Mouse (Mus musculus) bone marrow, adult 2 months (tissue): ENCODE data around the gene Pafah1b3. TPM values are rescaled to one million over a fixed set of nuclear protein-coding genes. Genes with fewer than 3 reads are reported as not detected.
A peak's percentile ranks its signal among the peaks of the same experiment; 100 is the strongest.

ENCODE experiments used
- H3K27ac ChIP-seq: fragments of 200-500 bp; 2 replicates; pipeline ENCODE4 v1.5.1; 2012; ENCODE audit warnings: low read depth, mild to moderate bottlenecking, control low read depth, inconsistent platforms, low read length; ENCODE audit not compliant: control insufficient read depth, poor library complexity, insufficient read depth
- H3K4me1 ChIP-seq: fragments of 200-500 bp; 2 replicates; pipeline ENCODE4 v1.6.1; 2011; ENCODE audit warnings: low read length; ENCODE audit not compliant: control insufficient read depth, insufficient read depth
- H3K4me3 ChIP-seq: fragments of 200-500 bp; replicated peaks from 2 replicates; pipeline ENCODE3; 2011; ENCODE audit warnings: mild to moderate bottlenecking, low read depth, low read length, control low read depth; ENCODE audit not compliant: control insufficient read depth
- CTCF ChIP-seq: fragments of 200-500 bp; IDR thresholded peaks from 2 replicates; pipeline ENCODE4 v1.5.1; 2011; ENCODE audit warnings: low read length, control low read depth; ENCODE audit not compliant: control insufficient read depth, insufficient read depth
- POLR2A ChIP-seq: fragments of 200-500 bp; IDR thresholded peaks from 2 replicates; pipeline ENCODE4 v1.6.1; 2011; ENCODE audit warnings: low read depth, mild to moderate bottlenecking, control low read depth, low read length, borderline replicate concordance; ENCODE audit not compliant: control insufficient read depth
- WGBS: fragments of 180-500 bp; shearing (Covaris S2); methylation state at CpG from one replicate; pipeline ENCODE4 v1.1.7; 2018; 5-methylcytosine and 5-hydroxymethylcytosine counted together
- polyA plus RNA-seq: library from polyadenylated mRNA; stranded (reverse); fragments of >200 nt; gene quantifications from 2 replicates; pipeline ENCODE4 v1.2.4, GENCODE M21; 2011; ENCODE audit warnings: low replicate concordance; ENCODE audit not compliant: missing spikeins, insufficient read depth, insufficient read length

The Pafah1b3 gene
- polyA plus RNA-seq, 1 experiment: 46.4 TPM

- 87% methylated on average over 8 of the region's 8 CpGs for WGBS
- no peak overlapping the region for H3K4me3 ChIP-seq
- peaks cover 3% of the 10 kb centered on the region; the same call in 1 of the 2 replicates for H3K4me1 ChIP-seq
- no peak for TF ChIP-seq POLR2A
- TF ChIP-seq CTCF: no peak
- no peak overlapping the region for H3K27ac ChIP-seq
These were observed 10.8 kb downstream of the Pafah1b3 start for GRCm38 (mm10) chr7:25286989-25287388.

DNA sequence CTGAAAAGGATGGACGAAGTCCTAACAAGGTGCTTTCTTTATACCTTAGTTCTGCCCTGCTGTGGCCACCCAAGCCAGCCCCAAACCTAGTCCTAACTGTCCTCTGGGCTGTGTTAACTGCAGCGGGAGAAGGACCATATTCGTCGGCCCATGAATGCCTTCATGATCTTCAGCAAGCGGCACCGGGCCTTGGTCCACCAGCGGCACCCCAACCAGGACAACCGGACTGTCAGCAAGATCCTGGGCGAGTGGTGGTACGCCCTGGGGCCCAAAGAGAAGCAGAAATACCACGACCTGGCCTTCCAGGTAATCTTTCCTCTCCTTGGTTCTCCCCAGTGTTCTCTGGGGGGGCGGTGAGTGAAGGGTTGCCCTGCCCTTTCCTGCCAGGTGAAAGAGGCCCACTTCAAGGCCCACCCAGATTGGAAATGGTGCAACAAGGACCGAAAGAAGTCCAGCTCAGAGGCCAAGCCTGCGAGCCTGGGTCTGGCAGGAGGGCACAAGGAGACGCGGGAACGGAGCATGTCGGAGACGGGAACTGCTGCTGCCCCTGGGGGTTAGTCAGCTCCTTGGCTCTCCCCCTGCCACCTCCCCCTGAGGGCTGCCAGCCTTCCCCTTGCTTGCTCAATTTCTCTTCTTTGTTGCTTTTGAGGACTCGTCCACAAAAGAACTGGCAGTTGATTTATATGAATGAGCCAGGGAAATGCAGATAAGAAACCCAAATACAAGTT lies 12.1 kb downstream of the Pafah1b3 start:
- 93% methylated on average over 20 of the region's 20 CpGs for WGBS
- TF ChIP-seq POLR2A: no peak
- no peak overlapping the region for H3K4me3 ChIP-seq
- H3K27ac ChIP-seq: no peak overlapping the region
- peaks cover 8% of the 10 kb centered on the region for H3K4me1 ChIP-seq

DNA sequence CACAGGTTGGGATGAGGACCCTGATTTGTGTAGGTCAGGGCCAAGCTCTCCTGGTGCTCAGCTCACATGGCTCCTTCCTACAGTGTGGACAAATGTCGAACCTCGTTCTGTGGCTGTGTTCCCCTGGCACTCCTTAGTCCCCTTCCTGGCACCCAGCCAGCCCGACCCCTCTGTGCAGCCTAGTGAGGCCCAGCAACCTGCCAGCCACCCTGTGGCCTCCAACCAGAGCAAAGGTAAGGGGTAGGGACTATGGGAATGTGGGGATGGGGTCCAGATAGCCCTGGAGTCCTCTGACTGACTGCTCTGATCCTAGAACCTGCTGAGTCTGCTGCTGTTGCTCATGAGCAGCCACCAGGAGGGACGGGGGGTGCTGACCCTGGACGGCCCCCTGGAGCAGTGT lies 13.0 kb downstream of the Pafah1b3 start:
- Histone ChIP-seq H3K4me3 (no peak overlapping the region), H3K27ac (no peak overlapping the region), H3K4me1 (peaks cover 13% of the 10 kb centered on the region)
- WGBS: 67% methylated on average over 5 of the region's 5 CpGs
- TF ChIP-seq POLR2A: no peak
- TF ChIP-seq CTCF: no peak

GRCm38 (mm10) chr7:25284171-25284570 lies 13.6 kb downstream of the Pafah1b3 start:
- Histone ChIP-seq H3K27ac (no peak overlapping the region), H3K4me1 (peaks cover 13% of the 10 kb centered on the region), H3K4me3 (no peak overlapping the region)
- WGBS: 35% methylated on average over 2 of the region's 2 CpGs
- TF ChIP-seq CTCF (no peak), POLR2A (no peak)

GRCm38 (mm10) chr7:25283637-25284036 lies 14.1 kb downstream of the Pafah1b3 start:
- H3K4me1 ChIP-seq: peaks cover 13% of the 10 kb centered on the region
- no peak for TF ChIP-seq POLR2A
- TF ChIP-seq CTCF: no peak
- H3K27ac ChIP-seq: peak overlapping the region; percentile 73
- whole genome bisulfite sequencing: 5% methylated on average over 5 of the region's 5 CpGs
- H3K4me3 ChIP-seq: peak overlapping the region; percentile 76

DNA sequence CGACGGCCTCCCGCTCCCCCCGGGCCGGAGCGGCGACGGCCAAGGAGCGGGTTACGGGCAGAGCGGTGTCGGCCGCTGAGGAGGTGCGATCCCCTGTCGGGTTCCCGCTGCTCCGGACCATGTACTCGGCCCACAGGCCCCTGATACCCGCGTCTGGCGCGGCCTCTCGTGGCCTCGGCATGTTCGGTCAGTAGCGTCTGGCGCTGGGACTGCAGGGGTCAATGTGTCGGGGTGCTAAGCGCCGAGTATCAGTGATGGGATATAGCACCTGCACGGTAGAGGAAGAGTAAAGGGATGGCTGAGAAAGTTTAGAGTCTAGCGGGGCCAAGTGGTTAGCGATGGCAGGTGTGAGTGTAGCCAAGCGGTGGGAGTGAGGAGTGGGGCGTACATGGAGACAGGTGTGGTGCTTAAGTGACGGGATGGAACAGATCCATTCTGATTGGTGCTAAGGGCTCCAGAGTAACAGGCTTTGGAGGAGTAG lies 15.0 kb downstream of the Pafah1b3 start:
- WGBS: 1% methylated on average over 34 of the region's 36 CpGs
- Histone ChIP-seq H3K27ac (peak overlapping the region; percentile 73), H3K4me3 (peak overlapping the region; percentile 76), H3K4me1 (peaks cover 13% of the 10 kb centered on the region)
- TF ChIP-seq CTCF (no peak), POLR2A (no peak)

GRCm38 (mm10) chr7:25281734-25282601 lies 15.8 kb downstream of the Pafah1b3 start:
- peak overlapping the region; percentile 97 for H3K27ac ChIP-seq
- TF ChIP-seq POLR2A: peak; percentile 97
- TF ChIP-seq CTCF: peak; percentile 0; the same call in 1 of the 2 replicates
- WGBS: 1% methylated on average over 73 of the region's 108 CpGs
- H3K4me1 ChIP-seq: peaks cover 14% of the 10 kb centered on the region
- H3K4me3 ChIP-seq: peak overlapping the region; percentile 65

DNA sequence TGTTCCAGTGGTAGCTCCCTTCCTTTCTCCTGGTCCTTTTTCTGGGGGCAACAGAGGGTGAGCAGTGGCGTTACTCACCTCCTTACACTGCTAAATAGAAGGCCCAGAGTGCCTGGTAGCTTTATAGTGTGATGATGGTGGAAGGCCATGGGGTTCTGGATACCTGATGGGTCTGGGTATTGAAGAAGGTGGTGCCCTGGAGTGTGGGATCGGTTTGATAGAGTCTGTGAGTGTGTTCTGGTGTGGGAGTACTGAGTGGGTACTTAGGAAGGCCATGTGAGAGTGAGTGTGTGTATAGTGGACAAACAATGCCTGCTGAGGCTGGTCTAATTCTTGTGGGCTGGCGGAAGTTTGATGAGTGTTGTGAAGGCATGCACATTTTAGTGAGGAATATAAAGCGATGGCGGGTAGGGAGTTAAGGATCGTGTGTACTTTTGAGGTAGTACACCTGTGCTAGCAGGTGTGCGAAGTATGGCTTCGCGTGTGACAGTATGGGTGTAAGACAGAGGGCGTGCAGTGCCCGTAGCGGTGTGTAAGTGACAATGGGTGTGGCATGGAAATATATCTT lies 16.5 kb downstream of the Pafah1b3 start:
- peaks cover 14% of the 10 kb centered on the region for H3K4me1 ChIP-seq
- no peak; the same call in 1 of the 2 replicates for TF ChIP-seq CTCF
- no peak for TF ChIP-seq POLR2A
- WGBS: 27% methylated on average over 12 of the region's 12 CpGs
- H3K4me3 ChIP-seq: peak overlapping the region; percentile 65
- peak overlapping the region; percentile 89 for H3K27ac ChIP-seq
